Mouse (Mus musculus) liver, postnatal 0 days (tissue): ENCODE data around the gene Sipa1l2.

Source experiments
- CTCF ChIP-seq: sonication (generic); IDR thresholded peaks from 2 replicates; pipeline ENCODE4 v1.5.1; 2016; ENCODE audit warnings: antibody characterized with exemption, low read depth
- EP300 ChIP-seq: IDR thresholded peaks from 2 replicates; pipeline ENCODE4 v1.6.1; 2016; ENCODE audit warnings: antibody characterized with exemption, low read depth, mild to moderate bottlenecking

DNA sequence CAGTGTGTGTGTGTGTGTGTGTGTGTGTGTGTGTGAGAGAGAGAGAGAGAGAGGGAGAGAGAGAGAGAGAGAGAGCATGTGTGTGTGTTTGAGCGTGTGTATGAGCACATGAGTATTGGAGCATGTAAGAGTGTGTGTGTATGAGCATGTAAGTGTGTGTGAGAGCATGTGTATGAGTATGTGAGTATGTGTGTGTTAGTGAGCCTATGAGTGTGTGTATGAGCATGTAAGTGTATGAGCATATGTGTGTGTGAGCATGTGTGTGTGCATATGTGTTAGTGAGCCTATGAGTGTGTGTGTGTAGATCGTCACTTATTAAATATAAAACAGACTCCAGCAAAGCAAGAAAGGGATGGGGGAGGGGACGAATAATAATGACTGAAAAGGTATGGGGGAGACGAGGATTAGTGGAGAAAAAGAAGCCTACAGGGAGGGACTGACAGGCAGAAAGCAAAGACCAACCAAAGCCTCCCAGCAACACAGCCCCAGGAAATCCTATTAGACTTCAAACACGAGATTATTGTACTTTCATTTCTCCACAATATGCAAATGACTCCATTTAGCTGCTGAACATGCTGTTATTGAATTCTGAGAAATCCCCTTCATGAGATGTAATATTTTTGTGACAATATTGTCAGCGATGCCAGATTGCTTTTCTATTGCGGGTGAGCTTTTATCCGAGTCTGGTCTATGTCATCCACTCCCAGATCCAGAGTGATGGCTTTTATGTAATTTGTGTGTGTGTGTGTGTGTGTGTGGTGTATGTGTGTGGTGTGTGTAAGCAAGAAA lies 193.8 kb downstream of the Sipa1l2 start:
- no peak for TF ChIP-seq CTCF
- TF ChIP-seq EP300: no peak
